Mouse (Mus musculus) 416B (cell line): ENCODE results near the gene Smad6.

Experiments used
- DNase-seq: peaks from one replicate; pipeline ENCODE4 v3.0.0; 2011; ENCODE audit warnings: low read depth

Smad6 gene

DNA sequence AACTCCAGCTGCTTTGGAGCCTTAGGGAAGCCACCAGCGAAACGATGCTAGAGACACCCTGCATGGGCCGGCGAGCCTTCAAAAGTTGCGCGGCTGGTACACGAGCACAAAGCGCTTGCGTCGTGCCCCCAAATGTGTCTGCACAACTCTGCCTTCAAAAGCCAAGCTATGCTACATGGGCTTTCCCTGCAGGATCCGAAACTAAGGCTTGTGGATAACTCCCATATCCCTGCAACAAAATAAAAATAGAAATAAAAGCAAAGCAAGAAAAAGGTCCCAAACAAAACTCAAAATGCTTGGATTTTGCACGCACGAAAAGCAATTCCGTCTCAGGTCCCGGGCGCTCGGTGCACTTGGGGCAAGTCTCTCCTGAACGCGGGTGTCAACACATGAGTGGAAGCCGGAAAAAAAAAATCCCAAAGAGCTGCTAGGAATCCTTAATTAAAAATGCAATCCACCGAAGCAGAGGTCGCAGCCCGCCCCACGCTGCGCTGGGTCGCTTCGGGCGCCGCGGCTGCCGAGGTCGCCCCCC lies 474 bp downstream of the Smad6 start:
- no peak for DNase-seq

DNA sequence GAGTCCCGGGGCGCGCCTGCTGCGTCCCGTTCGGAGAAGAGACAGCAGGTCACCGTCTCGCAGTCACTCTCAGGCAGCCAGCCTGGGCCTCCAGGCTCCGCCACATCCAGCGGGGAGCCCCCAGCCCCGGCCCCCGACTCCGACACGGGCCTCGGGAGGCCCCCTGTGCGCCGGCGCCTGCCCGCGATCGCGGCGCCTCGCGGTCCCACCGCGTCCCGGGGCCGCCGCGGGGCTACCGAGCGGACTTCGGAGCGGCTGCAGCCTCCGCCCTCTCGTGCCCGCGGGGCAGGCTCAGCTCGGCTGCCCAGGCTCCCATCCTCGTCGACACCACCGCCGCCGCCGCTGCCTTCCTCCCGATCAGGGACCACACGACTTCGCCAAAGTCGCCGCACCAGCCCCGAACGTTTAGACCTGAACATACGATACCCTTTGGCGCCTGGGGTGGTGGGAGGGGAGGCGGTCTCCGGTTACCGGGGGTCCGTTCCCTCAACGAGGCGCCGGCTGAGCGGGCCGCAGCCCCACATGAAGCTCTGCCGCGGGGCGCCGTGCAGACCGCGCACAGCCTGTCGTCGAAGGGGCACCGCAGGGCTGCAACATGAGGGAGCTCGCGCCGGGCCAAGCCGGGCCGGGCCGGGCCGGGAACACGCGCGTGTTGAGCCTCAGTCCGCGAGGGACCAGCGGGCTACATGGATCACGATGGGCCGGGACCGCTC lies 1.1 kb downstream of the Smad6 start:
- DNase-seq: no peak

DNA sequence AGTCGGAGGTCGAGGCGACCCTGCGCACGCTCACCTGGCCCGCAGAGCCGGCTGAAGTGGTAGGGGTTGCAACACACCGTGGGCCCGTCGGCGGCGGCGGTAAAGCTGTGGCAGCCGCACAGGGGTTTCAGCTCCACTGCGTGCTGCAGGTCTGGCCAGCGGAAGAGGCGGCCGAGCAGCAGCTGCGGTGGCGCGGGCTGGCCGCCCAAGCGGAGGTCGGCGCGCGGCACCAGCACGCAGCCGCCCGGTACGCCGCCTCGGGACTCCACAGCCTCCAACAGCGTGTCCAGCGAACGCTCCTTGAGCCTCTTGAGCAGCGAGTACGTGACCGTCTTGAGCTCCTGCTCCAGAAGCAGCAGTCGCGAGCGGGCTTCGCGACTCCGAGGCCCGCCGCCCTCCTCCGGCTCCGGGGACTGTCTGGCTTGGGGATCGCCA lies 1.7 kb downstream of the Smad6 start:
- DNase-seq: no peak

DNA sequence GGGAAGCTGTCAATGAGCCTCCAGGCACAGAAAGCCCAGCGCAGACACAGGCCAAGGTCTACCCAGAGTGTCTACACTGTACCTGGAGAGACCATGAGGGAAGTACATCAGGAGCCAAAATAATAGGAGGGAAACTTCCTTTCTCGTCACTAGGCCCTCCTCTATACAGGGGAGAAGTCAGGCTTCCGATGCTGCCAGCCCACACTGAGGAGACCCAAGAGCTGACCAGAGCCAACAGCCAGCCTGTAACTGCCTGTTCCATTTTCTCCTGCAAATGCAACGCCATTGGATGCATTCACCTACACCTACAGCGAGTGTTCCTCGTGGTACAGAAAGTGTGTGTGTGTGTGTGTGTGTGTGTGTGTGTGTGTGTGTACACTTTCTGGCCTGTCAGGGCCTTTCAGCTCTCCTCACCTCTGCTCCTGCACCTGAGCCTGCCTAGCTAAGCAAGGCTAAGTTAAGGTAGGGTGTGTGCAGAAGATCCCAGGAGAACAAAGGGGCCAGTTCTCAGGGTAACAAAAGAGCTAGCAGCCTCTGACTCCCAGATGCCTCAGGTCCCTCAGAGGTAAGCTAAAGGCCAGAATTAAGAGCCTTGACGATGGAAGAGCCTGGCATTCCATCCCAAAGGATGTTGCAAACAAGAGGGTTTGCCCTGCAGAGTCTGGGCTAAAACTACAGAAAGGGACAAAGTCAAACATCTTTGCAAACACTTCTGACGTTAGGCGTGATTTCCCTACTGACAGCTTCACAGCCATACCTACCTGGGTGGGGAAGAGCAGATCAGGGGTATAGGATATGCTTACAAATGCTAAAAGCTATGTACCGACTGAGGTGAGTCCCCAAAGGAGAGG lies 2.6 kb downstream of the Smad6 start:
- peak; percentile 14 for DNase-seq

DNA sequence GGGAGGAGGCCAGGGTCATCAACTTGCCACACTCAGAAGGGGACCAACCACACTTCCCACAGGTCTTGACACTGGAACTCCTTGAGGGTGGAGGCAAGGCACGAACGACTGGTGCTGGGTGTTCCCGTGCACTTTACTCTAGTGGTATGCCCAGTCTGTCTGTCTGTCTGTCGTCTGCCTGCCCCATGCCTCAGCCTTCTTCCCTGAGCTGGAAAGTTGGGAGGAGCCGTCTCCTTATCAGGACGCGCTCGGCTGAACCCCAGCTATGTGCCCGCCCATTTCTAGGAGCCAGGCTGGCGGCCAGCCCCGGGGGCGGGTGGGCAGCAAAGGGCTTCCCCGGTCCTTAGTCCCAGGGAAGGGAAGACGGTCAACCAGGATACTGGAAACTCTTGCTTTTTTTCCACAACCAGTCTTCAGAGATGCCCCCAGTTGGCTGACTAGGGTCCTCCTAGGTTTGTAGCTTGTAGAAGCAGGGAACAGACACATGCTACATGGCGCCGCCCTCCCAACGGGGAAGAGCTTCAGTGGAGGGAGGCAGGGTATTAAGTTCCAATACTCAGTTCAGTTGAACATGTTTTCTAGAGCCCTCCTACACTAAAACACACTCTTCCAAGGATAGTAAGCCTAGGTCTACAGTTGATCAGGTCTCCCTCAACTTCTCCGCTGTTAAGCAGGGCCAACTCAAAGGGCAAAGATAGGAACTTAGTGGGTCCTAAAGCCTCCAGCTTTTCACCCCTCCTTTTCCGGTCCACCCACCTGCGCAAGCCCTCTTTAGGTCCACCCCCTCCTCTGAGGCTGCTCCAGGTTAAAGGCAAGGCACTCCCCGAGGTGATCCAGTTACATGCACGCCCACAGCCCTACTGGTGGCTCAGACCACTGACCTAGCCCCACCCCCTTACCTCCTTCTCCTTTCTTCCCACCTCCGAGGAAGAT lies 3.7 kb downstream of the Smad6 start:
- DNase-seq: peak; percentile 79

DNA sequence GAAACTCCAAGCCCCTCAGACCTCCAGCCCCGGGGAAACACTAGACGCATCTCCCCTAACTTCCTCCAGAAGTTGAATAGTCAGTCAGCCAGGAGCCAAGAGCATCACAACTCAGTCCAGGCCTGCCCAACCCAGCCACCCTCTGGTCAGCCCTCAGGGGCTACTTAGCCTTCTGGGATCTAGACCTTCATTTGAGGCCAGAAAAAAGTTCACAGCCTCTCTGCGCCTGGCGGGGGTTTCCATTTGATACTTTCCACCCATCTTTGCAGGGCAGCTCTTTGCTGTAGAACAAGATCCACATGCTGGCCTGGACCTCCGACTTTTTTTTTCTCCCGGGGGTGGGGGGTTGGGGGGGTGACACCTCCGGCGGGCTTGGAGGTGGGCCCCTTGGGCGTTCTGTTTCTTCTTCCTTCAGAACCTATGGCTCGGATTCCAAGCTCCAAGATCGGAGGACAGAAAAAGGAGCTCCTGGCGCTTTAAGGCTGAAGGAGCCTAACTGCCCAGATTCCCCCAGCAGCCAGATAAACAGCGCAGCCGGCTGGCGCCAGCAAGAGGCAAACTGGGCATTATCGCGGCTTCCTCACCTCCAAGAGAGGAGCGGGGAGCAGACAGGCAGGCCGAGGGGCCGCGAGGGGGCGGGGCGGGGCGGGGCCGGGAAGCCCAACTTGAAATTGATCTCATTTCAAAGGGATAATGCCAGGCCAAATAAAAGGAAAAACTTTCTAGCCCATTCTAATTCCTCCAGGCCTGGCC lies 5.0 kb downstream of the Smad6 start:
- DNase-seq: no peak

DNA sequence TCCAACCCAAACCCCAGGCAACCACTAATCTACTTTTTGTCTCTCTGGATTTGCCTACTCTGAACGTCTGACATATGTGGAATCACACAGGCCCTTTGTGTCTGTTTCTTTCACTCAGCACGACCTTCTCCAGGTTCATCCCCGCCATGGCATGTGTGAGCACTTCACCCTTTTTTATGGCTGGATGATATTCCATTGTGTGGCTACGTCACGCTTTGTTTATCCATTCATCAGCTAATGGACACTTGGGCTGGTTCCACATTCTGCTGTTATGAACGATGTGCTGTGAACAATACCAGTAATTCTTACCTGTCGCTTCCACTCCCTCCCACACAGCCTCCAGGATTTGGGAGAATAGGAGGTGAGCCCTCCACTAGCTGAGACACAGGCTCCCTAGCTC lies 5.8 kb downstream of the Smad6 start:
- no peak for DNase-seq

DNA sequence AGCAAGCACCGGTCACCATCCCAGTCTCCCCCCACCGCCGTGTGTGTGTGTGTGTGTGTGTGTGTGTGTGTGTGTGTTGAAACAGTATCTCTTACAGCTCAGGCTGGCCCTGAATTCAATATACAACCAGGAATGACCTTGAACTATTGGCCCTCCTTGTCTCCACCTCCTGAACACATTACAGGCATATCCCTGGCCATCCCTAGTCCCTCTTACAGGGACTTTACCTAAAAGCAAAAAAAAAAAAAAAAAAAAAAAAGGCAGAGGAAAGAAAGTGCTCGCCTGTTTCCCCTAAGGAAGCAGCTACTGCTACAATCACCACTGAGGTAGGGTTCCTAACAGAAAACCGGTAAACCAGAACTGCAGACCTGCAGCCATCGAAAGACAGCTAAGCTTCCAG lies 7.1 kb downstream of the Smad6 start:
- peak; percentile 71 for DNase-seq

DNA sequence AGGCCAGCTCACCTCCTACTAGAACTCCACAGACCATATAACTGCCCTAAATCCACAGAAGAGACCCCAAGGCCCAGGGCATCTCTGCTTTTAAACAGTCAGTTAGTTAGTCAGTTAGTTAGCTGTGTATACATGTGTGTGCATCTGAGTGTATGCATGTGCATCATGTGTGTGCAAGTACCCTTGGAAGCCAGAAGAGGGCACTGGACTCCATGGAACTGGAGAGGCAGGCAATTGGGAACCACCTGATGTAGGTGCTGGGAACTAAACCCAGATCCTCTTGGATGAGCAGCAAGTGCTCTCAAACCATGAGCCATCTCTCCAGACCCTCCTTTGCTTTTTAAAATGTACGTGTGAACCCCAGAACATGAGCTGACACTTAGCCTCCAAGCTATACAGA lies 10.5 kb downstream of the Smad6 start:
- no peak for DNase-seq

DNA sequence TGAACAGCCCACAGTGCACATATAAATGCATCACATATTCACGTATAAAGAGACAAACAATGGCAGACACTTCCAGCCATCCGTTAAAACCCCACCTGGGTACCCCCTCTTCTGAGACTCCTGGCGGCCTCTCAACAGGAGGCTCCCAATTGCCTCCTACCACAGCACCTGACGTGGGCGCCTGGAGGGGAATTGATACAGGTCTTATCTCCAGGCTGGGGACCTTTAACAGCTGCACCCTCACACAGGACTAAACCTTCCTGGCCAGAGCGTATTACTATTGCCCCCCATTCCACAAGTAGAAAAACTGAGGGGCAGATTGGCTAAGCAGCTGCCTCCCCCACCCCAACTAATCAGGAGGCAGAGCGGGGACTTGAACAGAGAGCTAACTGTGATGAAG lies 18.9 kb downstream of the Smad6 start:
- DNase-seq: no peak

DNA sequence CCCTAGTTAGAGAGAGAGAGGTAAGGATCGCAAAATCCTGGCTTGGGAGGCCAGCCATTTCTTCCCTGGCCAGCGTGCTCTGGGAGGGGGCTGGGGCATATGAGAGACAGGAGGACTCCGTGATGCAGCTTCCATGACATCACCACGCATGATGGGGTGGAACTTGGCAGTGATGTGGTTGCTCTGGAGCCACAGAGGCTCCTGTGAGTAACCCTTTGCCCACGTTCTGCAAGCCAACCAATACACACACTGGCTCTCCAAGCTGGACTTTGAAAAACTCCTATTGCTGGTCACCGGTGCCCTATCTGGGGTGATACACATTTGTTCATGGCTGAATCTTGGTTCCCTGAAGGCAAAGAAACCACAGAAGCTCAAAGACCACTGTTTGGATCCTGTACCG lies 20.8 kb downstream of the Smad6 start:
- no peak for DNase-seq

DNA sequence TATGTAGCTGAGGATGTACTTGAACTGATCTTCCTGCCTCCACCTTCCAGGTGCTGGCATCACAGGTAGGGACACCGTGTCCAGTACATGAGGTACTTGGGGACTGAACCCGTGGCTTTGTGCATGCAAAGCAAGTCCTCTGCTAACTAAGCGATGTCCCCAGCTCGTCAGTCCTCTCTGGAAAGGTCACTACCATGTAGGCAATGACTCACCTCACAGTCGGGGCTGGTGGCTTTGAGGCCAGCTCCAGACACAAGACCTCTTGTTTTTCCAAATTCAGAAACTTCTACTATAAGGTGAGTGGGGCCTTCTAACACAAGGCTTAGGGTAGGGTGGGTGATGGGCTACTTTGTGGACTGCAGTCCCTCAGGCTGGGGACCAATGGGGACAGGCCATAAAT lies 21.8 kb downstream of the Smad6 start:
- DNase-seq: no peak

DNA sequence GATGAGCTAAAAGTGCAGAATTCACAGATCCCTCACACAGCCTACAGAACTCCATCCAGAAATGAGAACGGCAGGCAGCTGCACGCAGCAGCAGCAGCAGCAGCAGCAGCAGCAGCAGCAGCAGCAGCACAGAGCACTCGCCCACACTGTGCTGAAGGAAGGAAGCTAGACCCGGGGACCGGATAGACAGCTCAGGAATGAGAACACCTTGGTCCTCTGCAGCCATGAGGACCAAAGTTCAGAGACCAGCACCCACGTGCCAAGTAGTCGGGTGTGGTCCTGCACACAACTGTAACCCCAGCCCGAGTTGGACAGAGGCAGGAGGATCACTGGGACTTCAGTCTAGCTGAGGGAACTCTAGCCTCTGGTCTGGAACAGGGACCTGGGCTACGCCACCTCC lies 22.7 kb downstream of the Smad6 start:
- DNase-seq: no peak

DNA sequence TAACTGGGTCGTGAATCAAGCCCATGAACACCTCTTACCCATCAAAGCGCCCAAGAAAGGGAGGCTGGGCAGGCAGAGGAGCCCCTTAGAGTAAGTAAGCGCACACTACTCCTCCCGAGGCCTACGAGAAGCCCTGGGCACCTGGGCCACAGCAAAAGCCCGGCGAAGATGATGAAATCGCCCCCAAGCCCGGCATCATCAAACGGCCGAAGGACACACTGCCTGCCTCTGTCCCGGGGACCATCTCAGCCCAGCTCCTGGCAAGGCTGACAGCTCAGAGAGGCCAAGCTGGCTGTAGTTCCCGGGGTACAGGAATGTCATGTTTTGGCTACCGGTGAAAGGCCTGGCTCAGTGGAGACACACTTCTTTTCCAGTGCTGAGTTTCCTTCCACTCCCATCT lies 23.8 kb downstream of the Smad6 start:
- DNase-seq: no peak

DNA sequence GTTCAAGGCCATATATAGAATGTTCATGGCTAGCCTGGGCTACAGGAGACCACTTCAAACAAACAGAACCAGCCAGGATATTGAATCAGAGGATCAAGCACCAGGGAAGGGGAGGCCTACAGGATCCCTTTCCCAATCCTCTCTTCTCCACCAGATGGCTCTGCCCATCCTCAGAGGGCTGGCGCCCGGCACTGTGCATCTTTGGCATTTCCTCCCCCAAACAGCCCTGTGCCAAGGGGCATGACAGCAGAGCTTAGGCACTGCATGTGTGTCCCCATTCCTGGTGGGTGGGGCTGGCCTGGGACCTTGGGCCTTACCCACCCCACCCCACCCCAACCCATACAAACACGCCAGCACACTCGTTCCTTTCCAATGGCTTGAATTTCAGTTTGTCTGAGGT lies 24.4 kb downstream of the Smad6 start:
- DNase-seq: no peak

DNA sequence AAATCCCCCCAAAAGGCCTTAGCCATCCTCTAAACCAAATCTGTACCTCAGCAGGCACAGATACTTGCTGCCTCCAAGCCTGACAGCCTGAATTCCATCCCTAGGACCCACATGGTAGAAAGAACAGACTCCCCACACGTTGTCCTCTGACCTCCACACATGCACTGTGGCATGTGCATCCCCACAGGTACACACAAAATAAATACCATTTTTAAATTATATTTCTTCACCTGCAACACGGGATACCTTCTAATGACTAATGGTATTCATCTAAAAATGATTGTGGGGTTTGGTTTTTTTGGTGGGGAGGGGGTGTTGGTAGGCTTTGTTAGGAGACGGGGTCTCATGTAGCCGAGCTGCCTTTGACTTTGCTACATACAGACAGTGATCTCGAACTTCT lies 28.6 kb downstream of the Smad6 start:
- no peak for DNase-seq

DNA sequence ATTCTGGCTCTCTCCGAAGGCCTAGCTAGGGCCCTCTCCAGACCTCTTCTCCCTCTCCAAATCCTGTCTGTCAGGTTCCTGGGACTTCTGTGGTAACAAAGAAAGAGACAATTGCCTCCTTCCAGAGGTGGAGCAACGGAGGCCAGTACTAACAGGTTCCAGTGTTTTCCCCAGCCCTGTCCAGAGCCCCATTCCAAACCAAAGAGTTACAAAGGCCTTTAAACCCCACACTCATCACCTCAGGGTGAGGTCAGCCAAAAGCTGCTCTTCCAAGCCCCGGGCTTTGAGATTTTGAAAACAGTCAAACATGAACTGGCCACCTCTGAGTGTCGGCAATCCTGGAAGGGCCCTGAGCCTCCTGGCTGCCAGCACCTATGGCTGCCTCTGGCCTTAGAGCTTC lies 29.1 kb downstream of the Smad6 start:
- no peak for DNase-seq

DNA sequence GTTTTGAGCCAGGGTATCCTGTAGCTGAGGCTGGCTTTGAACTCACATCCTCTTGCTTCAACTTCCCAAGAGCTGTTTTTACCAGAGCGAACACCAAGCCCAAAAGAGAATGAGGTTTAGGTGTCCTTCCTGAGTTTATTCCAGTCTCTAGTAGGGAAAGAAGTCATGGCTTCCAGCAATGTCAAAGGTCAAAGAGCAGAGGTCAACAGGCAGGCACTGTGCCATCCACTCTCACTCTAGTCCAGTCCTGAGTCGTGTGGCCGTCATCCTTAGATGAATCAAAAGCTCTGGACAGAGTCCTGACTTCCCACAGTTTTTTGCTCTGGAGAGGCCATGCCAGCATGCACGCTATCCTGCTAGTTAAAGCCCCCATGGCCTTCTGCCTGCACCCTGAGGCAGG lies 30.7 kb downstream of the Smad6 start:
- DNase-seq: no peak

DNA sequence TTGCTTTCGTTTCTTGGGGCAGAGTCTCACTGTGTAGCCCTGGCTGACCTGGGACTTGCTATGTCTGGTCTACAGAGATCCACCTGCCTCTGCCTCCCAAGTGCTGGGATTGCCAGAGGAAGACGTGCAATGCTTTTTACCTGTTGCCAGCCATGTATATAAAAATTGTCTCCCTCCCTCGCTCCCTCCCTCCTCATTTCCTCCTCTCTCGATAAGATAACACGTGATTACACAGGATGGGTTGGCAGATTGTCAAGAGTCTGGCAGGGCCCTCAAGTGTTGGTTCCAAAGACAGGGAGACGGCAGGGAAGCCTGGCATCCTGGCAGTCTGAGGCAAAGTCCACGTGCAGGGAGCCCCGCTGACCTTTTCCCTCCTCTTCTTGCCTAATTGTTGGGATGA lies 32.2 kb downstream of the Smad6 start:
- DNase-seq: peak; percentile 76

DNA sequence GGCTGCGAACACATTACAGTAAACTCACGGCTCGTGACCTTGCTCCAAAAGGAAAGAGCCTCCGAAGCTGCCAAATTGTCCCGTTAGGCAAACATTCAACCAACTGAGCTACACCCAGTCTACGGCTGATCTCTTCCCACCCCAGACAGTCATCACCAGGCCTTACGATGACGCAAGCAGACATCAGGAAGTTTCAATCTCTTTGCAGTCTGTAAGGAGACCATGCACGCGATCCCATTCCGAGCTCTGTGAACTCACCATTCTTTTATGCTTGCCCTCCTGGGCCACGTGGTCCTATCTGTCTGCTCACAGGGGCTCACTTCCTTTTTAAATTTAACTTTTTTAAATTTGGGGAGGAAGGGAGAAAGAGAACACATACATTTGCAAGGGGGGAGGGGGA lies 32.6 kb downstream of the Smad6 start:
- DNase-seq: peak; percentile 53

DNA sequence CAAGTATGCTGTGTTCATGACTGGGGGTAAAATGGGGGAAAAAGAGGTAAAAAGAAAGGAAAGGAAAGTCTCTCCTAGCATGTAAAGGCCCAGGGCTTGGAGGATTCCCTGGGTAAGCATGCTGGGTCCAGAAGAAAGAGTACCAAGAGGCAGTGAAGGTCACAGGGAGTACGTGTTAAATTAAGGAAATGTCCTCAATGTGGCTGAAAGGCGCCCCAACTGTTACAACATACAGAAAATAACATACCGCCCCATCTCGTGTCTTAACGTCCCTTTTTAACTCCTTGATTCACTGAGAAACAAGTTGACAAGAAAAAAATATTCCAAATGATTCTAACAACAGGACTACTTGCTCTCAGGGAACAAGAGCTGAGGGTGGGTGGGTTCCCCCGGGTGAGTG lies 36.7 kb downstream of the Smad6 start:
- no peak for DNase-seq
